Mouse (Mus musculus) erythroblast, embryonic 14.5 days (primary cell): ENCODE measurements around the gene Spag17. TPM values are rescaled to one million over a fixed set of nuclear protein-coding genes. Genes with fewer than 3 reads are reported as not detected.

ENCODE experiments used
- H3K27me3 ChIP-seq: 2 replicates; pipeline ENCODE4 v1.6.1; 2012; ENCODE audit warnings: inconsistent platforms; ENCODE audit not compliant: control insufficient read depth
- H3K36me3 ChIP-seq: 2 replicates; pipeline ENCODE4 v1.6.1; 2012; ENCODE audit warnings: mild to moderate bottlenecking, inconsistent platforms; ENCODE audit not compliant: control insufficient read depth
- H3K4me1 ChIP-seq: 2 replicates; pipeline ENCODE4 v1.6.1; 2012; ENCODE audit warnings: inconsistent platforms; ENCODE audit not compliant: control insufficient read depth
- H3K4me3 ChIP-seq: replicated peaks from 2 replicates; pipeline ENCODE3; 2012; ENCODE audit warnings: moderate library complexity, mild to moderate bottlenecking, inconsistent platforms
- H3K9me3 ChIP-seq: 2 replicates; pipeline ENCODE4 v1.6.1; 2012; ENCODE audit warnings: low read length, inconsistent platforms, mixed read lengths; ENCODE audit not compliant: control insufficient read depth
- GATA1 ChIP-seq: IDR thresholded peaks from 2 replicates; pipeline ENCODE4 v1.6.1; 2012; ENCODE audit warnings: low read length, inconsistent platforms, mixed read lengths
- TAL1 ChIP-seq: IDR thresholded peaks from 3 replicates; pipeline ENCODE4 v1.6.1; 2012; ENCODE audit warnings: low read length, inconsistent platforms, mixed read lengths
- polyA plus RNA-seq: library from polyadenylated mRNA; stranded (reverse); fragments of >175 nt; gene quantifications from 2 replicates; pipeline ENCODE4 v1.2.3, GENCODE M21; 2012

The Spag17 gene
- polyA plus RNA-seq, 1 experiment: not detected

- Histone ChIP-seq H3K4me1 (no peaks in the 10 kb centered on the region), H3K36me3 (no peaks in the 10 kb centered on the region)
- no peak for TF ChIP-seq GATA1
- no peak for TF ChIP-seq TAL1
Observed at GRCm38 (mm10) chr3:99956517-99956916, 71.3 kb downstream of the Spag17 start.

GRCm38 (mm10) chr3:99959805-99960485 lies 74.7 kb downstream of the Spag17 start:
- peaks cover 16% of the 10 kb centered on the region for H3K9me3 ChIP-seq
- TF ChIP-seq GATA1 (no peak), TAL1 (no peak)
- no peaks in the 10 kb centered on the region for H3K36me3 ChIP-seq
- H3K27me3 ChIP-seq: no peaks in the 10 kb centered on the region
- H3K4me1 ChIP-seq: no peaks in the 10 kb centered on the region
- no peak overlapping the region for H3K4me3 ChIP-seq

More at GRCm38 (mm10) chr3:99956517-99956916, 71.3 kb downstream of the Spag17 start:
- Histone ChIP-seq H3K4me3 (no peak overlapping the region), H3K9me3 (peaks cover 12% of the 10 kb centered on the region), H3K27me3 (no peaks in the 10 kb centered on the region)

GRCm38 (mm10) chr3:99964345-99964744 lies 79.1 kb downstream of the Spag17 start:
- Histone ChIP-seq H3K36me3 (no peaks in the 10 kb centered on the region), H3K4me3 (no peak overlapping the region), H3K27me3 (no peaks in the 10 kb centered on the region), H3K4me1 (no peaks in the 10 kb centered on the region), H3K9me3 (peaks cover 12% of the 10 kb centered on the region; the same call in 1 of the 2 replicates)
- TF ChIP-seq TAL1 (no peak), GATA1 (no peak)

- H3K9me3 ChIP-seq: peaks cover 12% of the 10 kb centered on the region; the same call in 1 of the 2 replicates
- no peak overlapping the region for H3K4me3 ChIP-seq
- H3K27me3 ChIP-seq: no peaks in the 10 kb centered on the region
- TF ChIP-seq TAL1: no peak
- no peak for TF ChIP-seq GATA1
- H3K4me1 ChIP-seq: no peaks in the 10 kb centered on the region
- no peaks in the 10 kb centered on the region for H3K36me3 ChIP-seq
Observed at GRCm38 (mm10) chr3:99965863-99966262, 80.7 kb downstream of the Spag17 start.

GRCm38 (mm10) chr3:99966285-99966684 lies 81.1 kb downstream of the Spag17 start:
- TF ChIP-seq GATA1: no peak
- TF ChIP-seq TAL1: no peak
- Histone ChIP-seq H3K4me1 (no peaks in the 10 kb centered on the region), H3K36me3 (no peaks in the 10 kb centered on the region), H3K4me3 (no peak overlapping the region), H3K27me3 (no peaks in the 10 kb centered on the region), H3K9me3 (peaks cover 12% of the 10 kb centered on the region; the same call in 1 of the 2 replicates)

GRCm38 (mm10) chr3:99970766-99971165 lies 85.6 kb downstream of the Spag17 start:
- Histone ChIP-seq H3K4me3 (no peak overlapping the region), H3K4me1 (no peaks in the 10 kb centered on the region), H3K27me3 (no peaks in the 10 kb centered on the region), H3K36me3 (no peaks in the 10 kb centered on the region), H3K9me3 (peaks cover 4% of the 10 kb centered on the region; the same call in 1 of the 2 replicates)
- TF ChIP-seq GATA1: no peak
- no peak for TF ChIP-seq TAL1

GRCm38 (mm10) chr3:99981046-99981445 lies 95.8 kb downstream of the Spag17 start:
- H3K27me3 ChIP-seq: no peaks in the 10 kb centered on the region
- H3K4me1 ChIP-seq: no peaks in the 10 kb centered on the region
- H3K9me3 ChIP-seq: peaks cover 5% of the 10 kb centered on the region; the same call in 1 of the 2 replicates
- no peak overlapping the region for H3K4me3 ChIP-seq
- H3K36me3 ChIP-seq: no peaks in the 10 kb centered on the region
- no peak for TF ChIP-seq TAL1
- no peak for TF ChIP-seq GATA1

- H3K27me3 ChIP-seq: no peaks in the 10 kb centered on the region
- H3K36me3 ChIP-seq: no peaks in the 10 kb centered on the region
- TF ChIP-seq GATA1: no peak
- no peak for TF ChIP-seq TAL1
- H3K9me3 ChIP-seq: peaks cover 3% of the 10 kb centered on the region
- no peaks in the 10 kb centered on the region for H3K4me1 ChIP-seq
- H3K4me3 ChIP-seq: no peak overlapping the region
Observed at GRCm38 (mm10) chr3:100004676-100005075, 119.5 kb downstream of the Spag17 start.

- H3K36me3 ChIP-seq: no peaks in the 10 kb centered on the region
- TF ChIP-seq GATA1: no peak
- H3K27me3 ChIP-seq: no peaks in the 10 kb centered on the region
- no peaks in the 10 kb centered on the region for H3K4me1 ChIP-seq
- H3K4me3 ChIP-seq: no peak overlapping the region
- peaks cover 15% of the 10 kb centered on the region for H3K9me3 ChIP-seq
Observed at GRCm38 (mm10) chr3:100009807-100010206, 124.6 kb downstream of the Spag17 start.
